Mouse (Mus musculus) liver, embryonic 11.5 days (tissue): ENCODE data around the gene Gipc1. TPM values are rescaled to one million over a fixed set of nuclear protein-coding genes. Genes with fewer than 3 reads are reported as not detected.

Source experiments
- ATAC-seq: fragments of 200-750 bp; cut with Nextera tagmentation; replicated peaks from 2 replicates; pipeline ENCODE4 v1.8.0; 2017; ENCODE audit warnings: moderate number of reproducible peaks, mild to moderate bottlenecking, moderate TSS enrichment, moderate library complexity; ENCODE audit not compliant: low FRiP score
- DNase-seq: peaks from one replicate; pipeline ENCODE4 v3.0.0-alpha.2; 2017; ENCODE audit warnings: low spot score
- H3K27ac ChIP-seq: fragments of 300-500 bp; sonication (generic); 2 replicates; pipeline ENCODE4 v1.5.1; 2014; ENCODE audit warnings: mild to moderate bottlenecking, low read depth, low read length, control low read depth
- H3K27me3 ChIP-seq: fragments of 300-500 bp; sonication (generic); replicated peaks from 2 replicates; pipeline ENCODE4 v1.6.1; 2014; ENCODE audit warnings: low read length, mixed read lengths; ENCODE audit not compliant: control insufficient read depth, insufficient read depth
- H3K36me3 ChIP-seq: fragments of 300-500 bp; sonication (generic); 2 replicates; pipeline ENCODE4 v1.6.1; 2014; ENCODE audit warnings: mild to moderate bottlenecking, low read length, moderate library complexity, mixed read lengths; ENCODE audit not compliant: control insufficient read depth, insufficient read depth
- H3K4me1 ChIP-seq: fragments of 300-500 bp; sonication (generic); replicated peaks from 2 replicates; pipeline ENCODE4 v1.6.1; 2014; ENCODE audit warnings: low read length, mixed read lengths; ENCODE audit not compliant: control insufficient read depth, insufficient read depth
- H3K4me2 ChIP-seq: fragments of 300-500 bp; sonication (generic); 2 replicates; pipeline ENCODE4 v1.6.1; 2014; ENCODE audit warnings: mild to moderate bottlenecking, control low read depth, moderate library complexity
- H3K4me3 ChIP-seq: fragments of 300-500 bp; sonication (generic); 2 replicates; pipeline ENCODE4 v1.5.1; 2014; ENCODE audit warnings: low read depth, low read length, control low read depth
- H3K9ac ChIP-seq: fragments of 300-500 bp; sonication (generic); 2 replicates; pipeline ENCODE4 v1.6.1; 2014; ENCODE audit warnings: low read depth, low read length, control low read depth
- H3K9me3 ChIP-seq: fragments of 300-500 bp; sonication (generic); 2 replicates; pipeline ENCODE4 v1.6.1; 2016; ENCODE audit warnings: low read length, inconsistent platforms, mixed read lengths; ENCODE audit not compliant: control insufficient read depth
- WGBS: fragments of 180-500 bp; shearing (Covaris S2); extraction: QIAGEN DNeasy Blood & Tissue Kit; methylation state at CpG from one replicate; pipeline ENCODE4 v1.1.7; 2014; 5-methylcytosine and 5-hydroxymethylcytosine counted together
- polyA plus RNA-seq: library from polyadenylated mRNA; unstranded; fragments of >200 nt; fragmentation: Nextera tagmentation; extraction: Ambion mirVana; gene quantifications from 2 replicates; pipeline ENCODE4 v1.2.1, GENCODE M21; 2014

Gipc1 gene
- polyA plus RNA-seq, 1 experiment from 2014 or later, result 113 TPM

DNA sequence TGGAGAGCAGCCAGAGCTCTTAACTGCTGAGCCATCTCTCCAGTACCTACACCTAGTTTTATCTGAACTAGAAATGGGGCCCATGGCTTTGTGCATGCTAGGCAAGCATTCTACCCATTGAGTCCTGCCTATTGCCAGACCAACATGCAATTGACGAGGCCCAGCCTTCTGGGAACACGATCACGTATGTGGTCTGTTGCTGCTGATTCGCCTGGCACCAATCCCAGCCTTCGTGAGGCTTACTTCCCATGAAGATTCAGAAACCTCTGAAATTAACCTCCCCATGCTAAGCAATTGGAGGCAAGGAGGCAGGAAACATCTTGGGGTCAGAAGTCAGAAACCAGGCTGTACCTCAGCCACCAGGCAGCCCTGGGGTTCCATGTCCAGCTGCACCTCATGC, 28.1 kb downstream of the Gipc1 start:
- H3K27ac ChIP-seq, result no peak overlapping the region
- WGBS, result 82% methylated on average over 5 of the region's 5 CpGs
- peaks cover 7% of the 10 kb centered on the region; the same call in 1 of the 2 replicates for H3K4me1 ChIP-seq
- H3K9me3 ChIP-seq, result no peaks in the 10 kb centered on the region
- DNase-seq (no peak), ATAC-seq (no peak)
- no peak overlapping the region for H3K4me3 ChIP-seq
- H3K27me3 ChIP-seq, result no peaks in the 10 kb centered on the region
- H3K9ac ChIP-seq, result peak overlapping the region; percentile 23; the same call in 1 of the 2 replicates
- no peak overlapping the region for H3K4me2 ChIP-seq
- H3K36me3 ChIP-seq, result peaks cover 55% of the 10 kb centered on the region

DNA sequence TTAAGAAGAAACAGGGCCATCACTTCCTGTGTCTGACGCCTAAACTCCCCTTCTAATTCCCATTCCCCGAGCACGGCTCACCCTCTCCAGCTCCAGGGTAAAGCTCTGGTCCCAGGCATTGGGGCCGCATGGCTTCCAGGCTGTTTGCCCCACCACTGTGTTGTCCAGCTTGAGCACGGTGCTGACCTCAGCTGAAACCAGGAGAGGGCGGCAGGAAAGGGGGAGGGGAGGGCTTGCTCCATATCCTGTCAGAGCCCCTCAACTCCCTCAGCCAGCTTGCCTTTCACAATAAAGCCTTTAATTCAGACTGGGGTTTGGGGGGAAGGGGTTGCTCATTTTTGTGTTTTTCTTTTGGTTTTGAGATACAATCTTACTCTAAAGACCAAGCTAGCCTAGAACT, 28.6 kb downstream of the Gipc1 start:
- Histone ChIP-seq H3K4me3 (no peak overlapping the region), H3K4me1 (peaks cover 7% of the 10 kb centered on the region; the same call in 1 of the 2 replicates), H3K4me2 (no peak overlapping the region), H3K9ac (no peak overlapping the region; the same call in 1 of the 2 replicates), H3K27ac (no peak overlapping the region), H3K9me3 (no peaks in the 10 kb centered on the region), H3K36me3 (peaks cover 55% of the 10 kb centered on the region), H3K27me3 (no peaks in the 10 kb centered on the region)
- ATAC-seq (peak; percentile 63), DNase-seq (no peak)
- WGBS, result 38% methylated on average over 6 of the region's 6 CpGs

DNA sequence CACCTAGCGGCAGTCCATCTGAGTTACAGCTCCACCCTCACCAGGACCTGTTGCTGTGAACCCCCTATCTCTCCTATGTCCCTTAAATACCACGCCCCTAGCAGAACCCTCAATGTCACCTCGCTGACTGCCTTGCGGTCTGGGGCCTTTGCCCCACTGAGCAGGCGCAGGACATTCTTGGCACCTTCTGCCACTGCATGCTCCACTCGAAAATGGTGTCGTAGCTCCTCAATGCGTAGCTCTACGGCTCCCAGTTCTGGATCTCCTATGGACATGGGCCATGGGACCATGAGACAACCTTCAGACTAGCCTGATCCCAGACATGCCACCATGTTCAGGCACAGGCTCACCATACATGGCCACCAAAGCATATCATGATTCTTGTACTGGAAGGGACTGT, 32.0 kb downstream of the Gipc1 start:
- no peak overlapping the region for H3K4me3 ChIP-seq
- no peak overlapping the region for H3K27ac ChIP-seq
- peaks cover 34% of the 10 kb centered on the region for H3K36me3 ChIP-seq
- ATAC-seq, result no peak
- no peaks in the 10 kb centered on the region for H3K9me3 ChIP-seq
- WGBS, result 90% methylated on average over 9 of the region's 9 CpGs
- no peak overlapping the region for H3K9ac ChIP-seq
- H3K27me3 ChIP-seq, result no peaks in the 10 kb centered on the region
- no peak for DNase-seq
- no peak overlapping the region for H3K4me2 ChIP-seq
- H3K4me1 ChIP-seq, result peaks cover 7% of the 10 kb centered on the region; the same call in 1 of the 2 replicates

DNA sequence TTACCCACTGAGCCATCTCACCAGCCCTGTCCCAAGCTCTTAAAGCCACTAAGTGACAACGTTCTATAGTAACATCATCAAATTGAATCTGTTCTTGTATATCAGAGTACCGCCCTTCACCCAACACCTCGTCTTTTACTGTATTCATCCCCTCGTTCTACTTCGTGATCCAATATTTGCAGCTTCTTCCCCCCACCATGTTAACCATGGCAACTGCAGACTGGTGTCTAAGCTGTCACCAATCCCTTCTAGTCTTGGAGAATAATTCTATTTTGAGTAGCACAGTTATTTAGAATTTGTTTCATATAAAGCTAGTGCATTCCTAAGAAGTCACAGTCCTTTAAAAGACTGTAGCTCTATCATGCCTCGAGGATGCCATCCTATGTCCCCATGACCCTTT, 36.8 kb downstream of the Gipc1 start:
- no peaks in the 10 kb centered on the region for H3K9me3 ChIP-seq
- H3K27me3 ChIP-seq, result no peaks in the 10 kb centered on the region
- peaks cover 10% of the 10 kb centered on the region for H3K4me1 ChIP-seq
- 88% methylated on average over 6 of the region's 6 CpGs for WGBS
- no peak overlapping the region for H3K27ac ChIP-seq
- ATAC-seq, result no peak
- H3K9ac ChIP-seq, result no peak overlapping the region
- DNase-seq, result no peak
- H3K36me3 ChIP-seq, result peaks cover 17% of the 10 kb centered on the region
- no peak overlapping the region for H3K4me2 ChIP-seq
- H3K4me3 ChIP-seq, result no peak overlapping the region

DNA sequence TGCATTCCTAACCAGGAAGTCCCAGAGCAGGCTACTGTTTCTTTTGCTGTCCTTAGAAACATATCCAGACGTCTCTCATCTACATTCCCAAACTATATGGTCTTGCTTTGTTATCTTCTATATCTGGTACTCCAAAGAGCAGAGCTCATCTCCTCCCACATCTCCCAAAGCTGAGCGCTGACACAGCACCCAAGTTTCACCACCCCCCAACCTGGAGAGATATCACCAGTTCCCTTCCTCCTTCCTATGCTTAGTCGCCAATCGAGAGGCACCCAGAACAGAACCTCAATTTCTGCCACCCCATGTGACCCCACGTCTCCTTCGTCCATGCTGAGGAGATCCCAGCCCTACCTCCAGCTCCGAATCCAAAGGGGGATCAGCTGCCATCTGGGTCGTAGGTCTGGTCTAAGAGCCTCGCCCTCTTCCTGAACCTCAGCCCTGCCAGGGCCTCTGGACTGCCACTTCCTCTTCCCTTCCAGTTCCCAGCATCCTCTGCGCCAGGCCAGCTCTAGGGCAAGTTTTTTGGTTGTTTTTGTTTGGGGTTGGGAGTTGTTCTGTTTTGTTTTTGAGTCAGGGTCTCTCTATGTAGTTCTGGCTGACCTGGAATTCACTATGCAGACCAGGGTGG, 41.2 kb downstream of the Gipc1 start:
- Histone ChIP-seq H3K27me3 (no peaks in the 10 kb centered on the region), H3K36me3 (peaks cover 10% of the 10 kb centered on the region; the same call in 1 of the 2 replicates), H3K27ac (no peak overlapping the region), H3K4me3 (peak overlapping the region; percentile 21; the same call in 1 of the 2 replicates), H3K4me1 (peaks cover 32% of the 10 kb centered on the region), H3K4me2 (peak overlapping the region; percentile 42), H3K9me3 (no peaks in the 10 kb centered on the region), H3K9ac (peak overlapping the region; percentile 12; the same call in 1 of the 2 replicates)
- WGBS, result 45% methylated on average over 10 of the region's 10 CpGs
- DNase-seq (no peak), ATAC-seq (no peak)

DNA sequence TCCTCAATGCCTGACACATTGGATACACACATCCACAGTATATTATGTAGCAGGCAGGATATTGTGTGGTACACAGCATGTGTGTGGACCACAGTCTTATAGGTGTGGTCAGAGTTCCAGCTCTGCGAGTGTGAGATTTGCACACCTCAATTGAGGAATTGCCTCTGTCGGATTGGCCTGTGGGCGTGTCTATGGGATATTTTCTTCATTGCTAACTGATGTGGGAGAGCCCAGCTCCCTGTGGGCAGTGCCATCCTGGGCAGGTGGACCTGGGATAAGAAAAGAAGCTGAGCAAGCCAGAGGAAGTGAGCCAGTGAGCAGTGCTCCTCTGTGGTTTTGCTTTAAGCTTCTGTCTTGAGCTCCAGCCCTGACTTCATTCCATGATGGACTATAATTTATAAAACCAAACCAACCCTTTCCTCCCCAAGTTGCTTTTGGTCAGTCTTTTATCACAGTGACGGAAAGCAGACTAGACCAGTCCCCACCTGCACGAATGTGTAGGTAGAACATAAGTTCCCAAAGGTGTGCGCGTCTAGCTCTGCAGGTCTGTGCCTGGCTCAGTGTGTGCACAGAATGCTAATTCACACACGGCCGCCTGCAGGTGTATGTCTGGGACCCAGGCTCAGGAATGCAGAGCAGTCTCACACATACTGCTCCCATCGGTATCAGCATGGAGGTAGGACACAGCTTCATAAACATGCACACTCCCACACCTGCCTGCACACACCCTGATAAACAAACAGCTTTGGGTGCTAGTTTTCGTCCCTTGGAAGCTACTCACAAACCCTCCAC, 42.1 kb downstream of the Gipc1 start:
- H3K36me3 ChIP-seq, result peaks cover 10% of the 10 kb centered on the region; the same call in 1 of the 2 replicates
- H3K27me3 ChIP-seq, result no peaks in the 10 kb centered on the region
- peak overlapping the region; percentile 16; the same call in 1 of the 2 replicates for H3K4me2 ChIP-seq
- H3K4me1 ChIP-seq, result peaks cover 32% of the 10 kb centered on the region
- no peak for ATAC-seq
- 78% methylated on average over 11 of the region's 11 CpGs for WGBS
- no peak overlapping the region for H3K4me3 ChIP-seq
- no peak for DNase-seq
- H3K9ac ChIP-seq, result no peak overlapping the region
- no peaks in the 10 kb centered on the region for H3K9me3 ChIP-seq
- H3K27ac ChIP-seq, result 0 out of 2 replicates have a peak overlapping the region, but pooled peaks have one; percentile 3

DNA sequence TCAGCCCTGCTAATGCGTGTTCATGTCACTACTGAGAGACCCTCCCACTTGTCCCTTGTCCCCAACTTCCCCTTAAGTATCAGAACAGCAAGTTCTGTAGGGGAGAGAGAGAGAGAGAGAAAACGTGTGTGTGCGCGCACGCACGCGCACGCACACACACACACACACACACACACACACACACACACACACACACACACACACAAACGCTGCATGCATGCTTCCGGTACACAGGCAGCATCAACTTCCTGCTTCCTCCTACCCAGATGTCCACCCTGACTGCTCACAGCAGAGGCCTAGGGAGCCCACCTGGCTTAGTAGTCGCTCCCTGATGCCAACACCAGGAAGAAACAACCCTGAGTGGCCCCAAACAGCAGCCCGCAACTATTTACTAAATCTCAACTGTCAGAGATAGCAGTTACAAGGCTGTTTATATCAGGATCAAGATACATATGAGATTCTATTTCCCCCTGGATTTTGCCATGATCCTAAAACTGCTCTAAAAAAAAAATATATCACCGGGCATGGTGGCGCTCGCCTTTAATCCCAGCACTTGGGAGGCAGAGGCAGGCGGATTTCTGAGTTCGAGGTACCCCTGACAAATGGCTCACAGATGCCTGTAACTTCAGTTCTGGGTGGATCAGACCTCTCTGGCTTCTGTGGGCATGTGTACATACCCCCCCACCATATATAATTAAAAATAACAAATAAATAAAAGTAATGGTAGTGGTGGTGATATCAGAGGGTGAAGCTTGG, 43.1 kb downstream of the Gipc1 start:
- peak overlapping the region; percentile 17; the same call in 1 of the 2 replicates for H3K4me2 ChIP-seq

More for the DNA sequence above, 43.1 kb downstream of the Gipc1 start:
- H3K4me1 ChIP-seq, result peaks cover 32% of the 10 kb centered on the region
- peaks cover 10% of the 10 kb centered on the region; the same call in 1 of the 2 replicates for H3K36me3 ChIP-seq
- H3K9ac ChIP-seq, result no peak overlapping the region
- no peak for ATAC-seq
- H3K9me3 ChIP-seq, result no peaks in the 10 kb centered on the region
- no peaks in the 10 kb centered on the region for H3K27me3 ChIP-seq
- no peak for DNase-seq
- 63% methylated on average over 17 of the region's 17 CpGs for WGBS
- H3K4me3 ChIP-seq, result no peak overlapping the region
- 0 out of 2 replicates have a peak overlapping the region, but pooled peaks have one; percentile 3 for H3K27ac ChIP-seq
